Comparison of ENCODE assay signal across 8 mouse cellular contexts in genomic region chrX:13070573-13071240, GRCm38 (mm10). TPM values are rescaled to one million over a fixed set of nuclear protein-coding genes. Genes with fewer than 3 reads are reported as not detected.
DNase-seq lines count a peak whose midpoint lies in the region; ATAC-seq and TF ChIP-seq lines count a peak whose summit lies in the region.

No protein-coding gene starts in this region.

- peak in 1 of 2 experiments; percentile 72; a peak in 2 of 4 replicates for TF ChIP-seq EP300 in MEL (IDR thresholded peaks at IDR 0.05; ENCODE audit: low read depth in 1 of 2, low read length in 2 of 2)
- TF ChIP-seq EP300 in lung, postnatal 0 days (IDR thresholded peaks at IDR 0.05), result peak; percentile 78; the same call in 1 of the 2 replicates

- no peaks in the 10 kb centered on the region for H3K9me3 ChIP-seq in MEL (replicated peaks; ENCODE audit: insufficient read depth, low read length)
- no peaks in the 10 kb centered on the region for H3K9me3 ChIP-seq in lung, postnatal 0 days (ENCODE audit: low read length)

- H3K9ac ChIP-seq in MEL (ENCODE audit: control insufficient read depth, low read depth, low read length, poor library complexity, severe bottlenecking), result peak overlapping the region; percentile 96
- peak overlapping the region; percentile 60 for H3K9ac ChIP-seq in lung, postnatal 0 days (replicated peaks; ENCODE audit: low read depth)

- peaks cover 10 to 13% of the 10 kb centered on the region in 2 experiments for H3K36me3 ChIP-seq in MEL (ENCODE audit: control insufficient read depth in 1 of 2, insufficient read depth in 2 of 2, low read length in 2 of 2)
- H3K36me3 ChIP-seq in lung, postnatal 0 days (ENCODE audit: insufficient read depth, low read length), result no peaks in the 10 kb centered on the region

- DNase-seq in MEL (ENCODE audit: low read depth, low spot score), result peak; percentile 94
- peak; percentile 88 for DNase-seq in cerebellum, adult 8-10 months
- DNase-seq in forelimb bud, embryonic 11.5 days (ENCODE audit: low read depth, low spot score), result peak; percentile 91
- DNase-seq in layer of hippocampus, adult 9-11 months, result peak; percentile 95
- DNase-seq in lung, postnatal 0 days (ENCODE audit: low spot score), result peak; percentile 94
- DNase-seq in ovary, postnatal 14 days (ENCODE audit: low spot score), result peak; percentile 79
- peak; percentile 84 for DNase-seq in thymus, postnatal 25 days

- H3K27me3 ChIP-seq in MEL (ENCODE audit: control insufficient read depth in 1 of 2, insufficient read depth in 2 of 2, low read length in 2 of 2), result no peaks in the 10 kb centered on the region
- H3K27me3 ChIP-seq in lung, postnatal 0 days (replicated peaks; ENCODE audit: insufficient read depth, low read length), result no peaks in the 10 kb centered on the region

- TF ChIP-seq CTCF in MEL (IDR thresholded peaks at IDR 0.05 in 2 of 3, conservative IDR thresholded peaks at IDR 0.05 in 1 of 3; ENCODE audit: control insufficient read depth in 1 of 3, insufficient read depth in 1 of 3, low read depth in 2 of 3, low read length in 3 of 3, poor library complexity in 1 of 3, severe bottlenecking in 1 of 3), result no peak
- 0 out of 2 replicates have a peak, but pooled peaks have one; percentile 18 for TF ChIP-seq CTCF in lung, postnatal 0 days (IDR thresholded peaks at IDR 0.05)

- peak overlapping the region; percentile 74 to 96 for H3K4me3 ChIP-seq in MEL (ENCODE audit: control insufficient read depth in 1 of 2, insufficient read depth in 1 of 2, low read depth in 2 of 2, low read length in 2 of 2)
- H3K4me3 ChIP-seq in lung, postnatal 0 days (ENCODE audit: low read depth, low read length), result peak overlapping the region; percentile 73

- peak; percentile 59 to 70 for ATAC-seq in hematopoietic stem cell, adult 5-6 weeks (replicated peaks in 1 of 2; ENCODE audit: insufficient read depth in 1 of 2, low FRiP score in 2 of 2, low TSS enrichment in 1 of 2, low read depth in 1 of 2, poor library complexity in 2 of 2, severe bottlenecking in 2 of 2)
- peak; percentile 81 for ATAC-seq in lung, postnatal 0 days

- H3K79me2 ChIP-seq in MEL (ENCODE audit: control insufficient read depth, insufficient read depth, low read length, poor library complexity), result peaks cover 27% of the 10 kb centered on the region

- H3K4me1 ChIP-seq in MEL (ENCODE audit: control insufficient read depth in 1 of 2, insufficient read depth in 2 of 2, low read length in 2 of 2), result peaks cover 6 to 19% of the 10 kb centered on the region in 2 experiments
- H3K4me1 ChIP-seq in lung, postnatal 0 days (ENCODE audit: insufficient read depth, low read depth, low read length), result no peaks in the 10 kb centered on the region

- 20% methylated on average over 30 of the region's 35 CpGs for WGBS in lung, postnatal 0 days

- peak overlapping the region; percentile 92 for H3K27ac ChIP-seq in MEL (ENCODE audit: control insufficient read depth, low read depth, low read length)
- H3K27ac ChIP-seq in lung, postnatal 0 days (ENCODE audit: low read length), result peak overlapping the region; percentile 96

- TF ChIP-seq RAD21 in MEL (IDR thresholded peaks at IDR 0.05; ENCODE audit: low read depth, low read length), result no peak

- peak overlapping the region; percentile 42 for H3K4me2 ChIP-seq in lung, postnatal 0 days (replicated peaks; ENCODE audit: low read depth, low read length)

- TF ChIP-seq POLR2A in MEL (IDR thresholded peaks at IDR 0.05; ENCODE audit: control insufficient read depth in 1 of 2, insufficient read depth in 1 of 2, low read depth in 1 of 2, low read length in 2 of 2, poor library complexity in 1 of 2), result peak in 1 of 2 experiments; percentile 51; a peak in 2 of 4 replicates

TF ChIP-seq in MEL, 35 proteins besides CTCF, POLR2A, EP300 and RAD21:
- TF ChIP-seq MAZ (IDR thresholded peaks at IDR 0.05; ENCODE audit: low read depth, low read length) (peak; percentile 84; the same call in 1 of the 2 replicates), MYC (IDR thresholded peaks at IDR 0.05; ENCODE audit: low read depth, low read length) (peak; percentile 9; the same call in 1 of the 2 replicates), ELF1 (IDR thresholded peaks at IDR 0.05; ENCODE audit: low read depth, low read length) (peak; percentile 56), TCF12 (IDR thresholded peaks at IDR 0.05; ENCODE audit: low read depth, low read length) (peak; percentile 78), CHD1 (IDR thresholded peaks at IDR 0.05; ENCODE audit: low read depth, low read length) (no peak; the same call in 1 of the 2 replicates), USF1 (IDR thresholded peaks at IDR 0.05; ENCODE audit: low read depth, low read length) (peak; percentile 93), BHLHE40 (IDR thresholded peaks at IDR 0.05; ENCODE audit: borderline replicate concordance, low read depth, low read length) (peak; percentile 89), JUND (IDR thresholded peaks at IDR 0.05; ENCODE audit: low read depth, low read length) (no peak), MAX (IDR thresholded peaks at IDR 0.05; ENCODE audit: low read length) (peak; percentile 44; the same call in 1 of the 2 replicates), RCOR1 (IDR thresholded peaks at IDR 0.05; ENCODE audit: low read depth, low read length) (no peak), ETS1 (IDR thresholded peaks at IDR 0.05; ENCODE audit: low read depth, low read length) (peak; percentile 76; the same call in 1 of the 2 replicates), SIN3A (IDR thresholded peaks at IDR 0.05; ENCODE audit: low read length) (peak; percentile 63; the same call in 1 of the 2 replicates), USF2 (IDR thresholded peaks at IDR 0.05; ENCODE audit: borderline replicate concordance in 1 of 2, insufficient read depth in 1 of 2, low read depth in 1 of 2, low read length in 2 of 2) (peak in 1 of 2 experiments; percentile 71; a peak in 1 of 4 replicates), TAL1 (IDR thresholded peaks at IDR 0.05; ENCODE audit: low read length) (peak; percentile 82), HCFC1 (IDR thresholded peaks at IDR 0.05; ENCODE audit: low read depth, low read length) (peak; percentile 68), MEF2A (IDR thresholded peaks at IDR 0.05; ENCODE audit: extremely low read depth, insufficient replicate concordance, low read depth, low read length, poor library complexity, severe bottlenecking) (no peak)

RNA-seq across cellular contexts. Expression of gene Usp9x, which starts 0.6 kb away (rescaled TPM):
- total RNA-seq in MEL (2012; rRNA removed), result 118 and 147 TPM in 2 replicates
- 100 to 1,000 TPM in 1 of 2 experiments, 10 to 100 TPM in 1; 89.3 to 328 TPM for polyA plus RNA-seq in MEL (2012; ENCODE audit: insufficient read depth in 1 of 2, insufficient read length in 2 of 2, low read depth in 1 of 2, low replicate concordance in 2 of 2, missing spikeins in 1 of 2)
- total RNA-seq in hematopoietic stem cell, adult 5-6 weeks (2017), result 163 and 166 TPM in 2 replicates
- polyA plus RNA-seq in lung, postnatal 0 days (2015; fragmentation: Nextera tagmentation; extraction: Ambion mirVana), result 21.0 and 21.2 TPM in 2 replicates

Comparison
In these comparisons a context has a peak if more than half of its experiments do, and no peak if none do; other contexts are left out.
1. Peak in every context shown above with its lines: DNase-seq, ATAC-seq, H3K4me3 ChIP-seq and H3K27ac ChIP-seq.